Mouse (Mus musculus): ENCODE results near the gene Arl10. TPM values are rescaled to one million over a fixed set of nuclear protein-coding genes. Genes with fewer than 3 reads are reported as not detected.

Gene Arl10
- polyA plus RNA-seq, 1 experiment from 2014 or later = 16.4 TPM

- no peak for ATAC-seq (replicated peaks; ENCODE audit: insufficient number of reproducible peaks, insufficient read depth, low FRiP score, low read depth)
- 82% methylated on average over 5 of the region's 5 CpGs for WGBS
- H3K36me3 ChIP-seq = peaks cover 70% of the 10 kb centered on the region
- no peaks in the 10 kb centered on the region for H3K4me1 ChIP-seq (replicated peaks)
- no peak overlapping the region for H3K27ac ChIP-seq
- no peaks in the 10 kb centered on the region for H3K27me3 ChIP-seq
- H3K4me3 ChIP-seq = no peak overlapping the region
- no peak overlapping the region for H3K4me2 ChIP-seq
- no peaks in the 10 kb centered on the region for H3K9me3 ChIP-seq (replicated peaks)
- H3K9ac ChIP-seq = no peak overlapping the region
These were observed 8.0 kb downstream of the Arl10 start for GRCm38 (mm10) chr13:54582860-54583259.

GRCm38 (mm10) chr13:54585831-54586230 is 11.0 kb downstream of the Arl10 start:
- no peak for ATAC-seq (replicated peaks; ENCODE audit: insufficient number of reproducible peaks, insufficient read depth, low FRiP score, low read depth)

GRCm38 (mm10) chr13:54589414-54589995 is 14.7 kb downstream of the Arl10 start:
- Histone ChIP-seq H3K4me2 (peak overlapping the region; percentile 71), H3K4me1 (replicated peaks) (peaks cover 21% of the 10 kb centered on the region), H3K9ac (peak overlapping the region; percentile 79), H3K27me3 (no peaks in the 10 kb centered on the region), H3K9me3 (replicated peaks) (no peaks in the 10 kb centered on the region), H3K4me3 (peak overlapping the region; percentile 77), H3K27ac (peak overlapping the region; percentile 90), H3K36me3 (peaks cover 29% of the 10 kb centered on the region)
- ATAC-seq (replicated peaks; ENCODE audit: insufficient number of reproducible peaks, insufficient read depth, low FRiP score, low read depth) = no peak
- 1% methylated on average over 24 of the region's 24 CpGs for WGBS

More at GRCm38 (mm10) chr13:54585831-54586230, 11.0 kb downstream of the Arl10 start:
- Histone ChIP-seq H3K36me3 (peaks cover 56% of the 10 kb centered on the region), H3K4me2 (no peak overlapping the region), H3K27me3 (no peaks in the 10 kb centered on the region), H3K9ac (no peak overlapping the region), H3K27ac (no peak overlapping the region), H3K4me3 (no peak overlapping the region), H3K4me1 (replicated peaks) (peaks cover 8% of the 10 kb centered on the region), H3K9me3 (replicated peaks) (no peaks in the 10 kb centered on the region)
- 78% methylated on average over 11 of the region's 11 CpGs for WGBS

- Histone ChIP-seq H3K4me2 (peak within 1 kb of the TSS; percentile 71), H3K9ac (peak within 1 kb of the TSS; percentile 80), H3K36me3 (peaks cover 21% of the 10 kb centered on the region), H3K4me3 (peak within 1 kb of the TSS; percentile 77), H3K4me1 (replicated peaks) (peaks cover 24% of the 10 kb centered on the region), H3K9me3 (replicated peaks) (no peaks in the 10 kb centered on the region), H3K27me3 (no peaks in the 10 kb centered on the region), H3K27ac (peak within 1 kb of the TSS; percentile 90)
- under 1% methylated on average over 51 of the region's 51 CpGs for WGBS
- peak; percentile 97 for ATAC-seq (replicated peaks; ENCODE audit: insufficient number of reproducible peaks, insufficient read depth, low FRiP score, low read depth)
These were observed 15.5 kb downstream of the Arl10 start, which contains the start of the genes Nop16 and Higd2a for GRCm38 (mm10) chr13:54589996-54590951. Nop16 (minus strand) TSS chr13:54590090. Higd2a (plus strand) TSS chr13:54590207.

- no peaks in the 10 kb centered on the region for H3K9me3 ChIP-seq (replicated peaks)
- H3K9ac ChIP-seq = peak overlapping the region; percentile 80; the same call in 1 of the 2 replicates
- WGBS = 86% methylated on average over 8 of the region's 8 CpGs
- ATAC-seq (replicated peaks; ENCODE audit: insufficient number of reproducible peaks, insufficient read depth, low FRiP score, low read depth) = no peak
- H3K36me3 ChIP-seq = peaks cover 15% of the 10 kb centered on the region
- H3K4me1 ChIP-seq (replicated peaks) = peaks cover 40% of the 10 kb centered on the region
- H3K4me3 ChIP-seq = peak overlapping the region; percentile 77; the same call in 1 of the 2 replicates
- H3K27me3 ChIP-seq = no peaks in the 10 kb centered on the region
- no peak overlapping the region for H3K27ac ChIP-seq
- peak overlapping the region; percentile 71; the same call in 1 of the 2 replicates for H3K4me2 ChIP-seq
These were observed 17.1 kb downstream of the Arl10 start for GRCm38 (mm10) chr13:54591776-54592356.

- H3K27ac ChIP-seq = no peak overlapping the region
- no peak for ATAC-seq (replicated peaks; ENCODE audit: insufficient number of reproducible peaks, insufficient read depth, low FRiP score, low read depth)
- no peak overlapping the region for H3K4me2 ChIP-seq
- no peak overlapping the region for H3K4me3 ChIP-seq
- H3K9ac ChIP-seq = no peak overlapping the region
- H3K9me3 ChIP-seq (replicated peaks) = no peaks in the 10 kb centered on the region
- H3K27me3 ChIP-seq = no peaks in the 10 kb centered on the region
- peaks cover 52% of the 10 kb centered on the region for H3K4me1 ChIP-seq (replicated peaks)
- H3K36me3 ChIP-seq = 0 out of 2 replicates have a peak, but pooled peaks cover under 1% of the 10 kb centered on the region
- 86% methylated on average over 11 of the region's 11 CpGs for WGBS
These were observed 18.8 kb downstream of the Arl10 start for GRCm38 (mm10) chr13:54593617-54594016.

- H3K9me3 ChIP-seq (replicated peaks) = no peaks in the 10 kb centered on the region
- peak overlapping the region; percentile 26; the same call in 1 of the 2 replicates for H3K9ac ChIP-seq
- H3K4me2 ChIP-seq = peak overlapping the region; percentile 42
- WGBS = 34% methylated on average over 8 of the region's 8 CpGs
- peak overlapping the region; percentile 81 for H3K27ac ChIP-seq
- H3K4me3 ChIP-seq = no peak overlapping the region
- peak; percentile 57 for ATAC-seq (replicated peaks; ENCODE audit: insufficient number of reproducible peaks, insufficient read depth, low FRiP score, low read depth)
- peaks cover 42% of the 10 kb centered on the region for H3K4me1 ChIP-seq (replicated peaks)
- H3K27me3 ChIP-seq = no peaks in the 10 kb centered on the region
- peaks cover 6% of the 10 kb centered on the region; the same call in 1 of the 2 replicates for H3K36me3 ChIP-seq
These were observed 21.4 kb downstream of the Arl10 start for GRCm38 (mm10) chr13:54596107-54596690.

GRCm38 (mm10) chr13:54596870-54597269 is 22.1 kb downstream of the Arl10 start:
- 40% methylated on average over 5 of the region's 5 CpGs for WGBS
- Histone ChIP-seq H3K9ac (peak overlapping the region; percentile 26; the same call in 1 of the 2 replicates), H3K27ac (peak overlapping the region; percentile 81)

GRCm38 (mm10) chr13:54598622-54599143 is 23.9 kb downstream of the Arl10 start:
- no peak overlapping the region for H3K27ac ChIP-seq
- no peak overlapping the region for H3K4me2 ChIP-seq
- H3K4me1 ChIP-seq (replicated peaks) = peaks cover 34% of the 10 kb centered on the region
- H3K9me3 ChIP-seq (replicated peaks) = no peaks in the 10 kb centered on the region
- ATAC-seq (replicated peaks; ENCODE audit: insufficient number of reproducible peaks, insufficient read depth, low FRiP score, low read depth) = no peak
- H3K27me3 ChIP-seq = no peaks in the 10 kb centered on the region
- WGBS = 88% methylated on average over 12 of the region's 12 CpGs
- no peak overlapping the region for H3K9ac ChIP-seq
- H3K36me3 ChIP-seq = peaks cover 6% of the 10 kb centered on the region; the same call in 1 of the 2 replicates
- no peak overlapping the region for H3K4me3 ChIP-seq

More at GRCm38 (mm10) chr13:54596870-54597269, 22.1 kb downstream of the Arl10 start:
- H3K4me2 ChIP-seq = peak overlapping the region; percentile 42
- peaks cover 6% of the 10 kb centered on the region; the same call in 1 of the 2 replicates for H3K36me3 ChIP-seq
- ATAC-seq (replicated peaks; ENCODE audit: insufficient number of reproducible peaks, insufficient read depth, low FRiP score, low read depth) = peak; percentile 36; the same call in 1 of the 2 replicates
- no peaks in the 10 kb centered on the region for H3K9me3 ChIP-seq (replicated peaks)
- no peaks in the 10 kb centered on the region for H3K27me3 ChIP-seq
- no peak overlapping the region for H3K4me3 ChIP-seq
- H3K4me1 ChIP-seq (replicated peaks) = peaks cover 35% of the 10 kb centered on the region

- Histone ChIP-seq H3K4me2 (no peak overlapping the region), H3K27ac (no peak overlapping the region), H3K9ac (no peak overlapping the region), H3K9me3 (replicated peaks) (no peaks in the 10 kb centered on the region), H3K36me3 (peaks cover 11% of the 10 kb centered on the region; the same call in 1 of the 2 replicates), H3K4me3 (no peak overlapping the region), H3K27me3 (no peaks in the 10 kb centered on the region), H3K4me1 (replicated peaks) (peaks cover 6% of the 10 kb centered on the region)
- ATAC-seq (replicated peaks; ENCODE audit: insufficient number of reproducible peaks, insufficient read depth, low FRiP score, low read depth) = no peak
- WGBS = 49% methylated on average over 3 of the region's 3 CpGs
These were observed 27.9 kb downstream of the Arl10 start for GRCm38 (mm10) chr13:54602639-54603111.

All from heart, embryonic 15.5 days (tissue).